Mouse (Mus musculus) erythroblast, embryonic 14.5 days (primary cell): ENCODE data around the gene March9. TPM values are rescaled to one million over a fixed set of nuclear protein-coding genes. Genes with fewer than 3 reads are reported as not detected.

Experiments used
- H3K27me3 ChIP-seq: 2 replicates; pipeline ENCODE4 v1.6.1; 2012; ENCODE audit warnings: inconsistent platforms; ENCODE audit not compliant: control insufficient read depth
- H3K36me3 ChIP-seq: 2 replicates; pipeline ENCODE4 v1.6.1; 2012; ENCODE audit warnings: mild to moderate bottlenecking, inconsistent platforms; ENCODE audit not compliant: control insufficient read depth
- H3K4me1 ChIP-seq: 2 replicates; pipeline ENCODE4 v1.6.1; 2012; ENCODE audit warnings: inconsistent platforms; ENCODE audit not compliant: control insufficient read depth
- H3K4me3 ChIP-seq: replicated peaks from 2 replicates; pipeline ENCODE3; 2012; ENCODE audit warnings: moderate library complexity, mild to moderate bottlenecking, inconsistent platforms
- H3K9me3 ChIP-seq: 2 replicates; pipeline ENCODE4 v1.6.1; 2012; ENCODE audit warnings: low read length, inconsistent platforms, mixed read lengths; ENCODE audit not compliant: control insufficient read depth
- GATA1 ChIP-seq: IDR thresholded peaks from 2 replicates; pipeline ENCODE4 v1.6.1; 2012; ENCODE audit warnings: low read length, inconsistent platforms, mixed read lengths
- TAL1 ChIP-seq: IDR thresholded peaks from 3 replicates; pipeline ENCODE4 v1.6.1; 2012; ENCODE audit warnings: low read length, inconsistent platforms, mixed read lengths
- polyA plus RNA-seq: library from polyadenylated mRNA; stranded (reverse); fragments of >175 nt; gene quantifications from 2 replicates; pipeline ENCODE4 v1.2.3, GENCODE M21; 2012

March9 gene
- polyA plus RNA-seq, 1 experiment = not detected

- no peak for TF ChIP-seq TAL1
- no peak for TF ChIP-seq GATA1
- Histone ChIP-seq H3K9me3 (peaks cover 3% of the 10 kb centered on the region; the same call in 1 of the 2 replicates), H3K4me1 (peaks cover 20% of the 10 kb centered on the region), H3K27me3 (peaks cover 26% of the 10 kb centered on the region), H3K36me3 (peaks cover 48% of the 10 kb centered on the region), H3K4me3 (no peak overlapping the region)
Measured at GRCm38 (mm10) chr10:127094382-127094802, 34.4 kb upstream of the March9 start.

GRCm38 (mm10) chr10:127092742-127093141, 32.8 kb upstream of the March9 start:
- peaks cover 15% of the 10 kb centered on the region for H3K4me1 ChIP-seq
- peaks cover 3% of the 10 kb centered on the region; the same call in 1 of the 2 replicates for H3K9me3 ChIP-seq
- no peak overlapping the region for H3K4me3 ChIP-seq
- TF ChIP-seq GATA1 (no peak), TAL1 (no peak)
- H3K27me3 ChIP-seq = peaks cover 26% of the 10 kb centered on the region
- H3K36me3 ChIP-seq = peaks cover 32% of the 10 kb centered on the region

DNA sequence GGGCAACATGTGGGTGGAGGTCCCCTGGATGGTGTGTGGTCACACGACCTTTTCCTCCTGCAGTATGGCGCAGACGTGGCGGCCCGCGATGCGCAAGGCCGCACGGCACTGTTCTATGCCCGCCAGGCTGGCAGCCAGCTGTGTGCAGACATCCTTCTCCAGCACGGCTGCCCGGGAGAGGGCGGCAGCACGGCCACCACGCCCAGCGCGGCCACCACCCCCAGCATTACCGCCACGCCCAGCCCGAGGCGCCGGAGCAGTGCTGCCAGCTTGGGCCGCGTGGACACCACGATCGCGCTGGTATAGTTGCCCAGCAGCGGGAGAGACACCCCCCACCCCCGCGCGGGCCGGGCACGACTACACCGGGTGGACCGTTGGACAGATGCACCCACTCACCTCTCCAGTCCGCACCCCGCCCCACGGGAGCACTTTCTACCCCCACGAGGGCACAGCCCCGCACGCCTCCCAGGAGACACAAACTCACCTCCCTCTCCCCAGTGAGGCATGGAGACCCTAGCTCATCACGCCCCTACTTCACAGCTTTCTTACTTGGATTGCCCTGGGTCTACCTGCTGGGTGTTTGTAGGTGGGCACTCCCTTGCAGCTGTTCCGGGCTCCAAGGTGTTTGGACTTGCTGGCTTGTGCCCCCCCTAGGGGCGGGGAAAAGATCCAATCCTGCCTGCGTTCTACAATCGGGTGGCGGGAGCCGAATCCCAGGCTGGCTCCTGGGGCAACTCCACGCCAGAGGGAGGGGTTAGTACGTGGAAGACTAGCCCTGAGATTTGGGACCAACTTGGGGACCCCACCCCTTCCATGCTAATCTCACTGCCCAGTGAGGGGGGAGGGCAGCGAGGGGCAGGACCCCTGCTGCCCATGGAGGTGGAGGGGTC, 31.8 kb upstream of the March9 start:
- H3K4me1 ChIP-seq = peaks cover 15% of the 10 kb centered on the region
- TF ChIP-seq TAL1 (no peak), GATA1 (no peak)

GRCm38 (mm10) chr10:127090560-127091411, 30.8 kb upstream of the March9 start:
- Histone ChIP-seq H3K9me3 (peaks cover 6% of the 10 kb centered on the region), H3K4me3 (no peak overlapping the region), H3K36me3 (peaks cover 13% of the 10 kb centered on the region), H3K4me1 (peaks cover 15% of the 10 kb centered on the region), H3K27me3 (peaks cover 26% of the 10 kb centered on the region)
- TF ChIP-seq TAL1 (no peak), GATA1 (no peak)

More for the DNA sequence above, 31.8 kb upstream of the March9 start:
- H3K36me3 ChIP-seq = peaks cover 23% of the 10 kb centered on the region
- no peak overlapping the region for H3K4me3 ChIP-seq
- peaks cover 3% of the 10 kb centered on the region; the same call in 1 of the 2 replicates for H3K9me3 ChIP-seq
- peaks cover 26% of the 10 kb centered on the region for H3K27me3 ChIP-seq

DNA sequence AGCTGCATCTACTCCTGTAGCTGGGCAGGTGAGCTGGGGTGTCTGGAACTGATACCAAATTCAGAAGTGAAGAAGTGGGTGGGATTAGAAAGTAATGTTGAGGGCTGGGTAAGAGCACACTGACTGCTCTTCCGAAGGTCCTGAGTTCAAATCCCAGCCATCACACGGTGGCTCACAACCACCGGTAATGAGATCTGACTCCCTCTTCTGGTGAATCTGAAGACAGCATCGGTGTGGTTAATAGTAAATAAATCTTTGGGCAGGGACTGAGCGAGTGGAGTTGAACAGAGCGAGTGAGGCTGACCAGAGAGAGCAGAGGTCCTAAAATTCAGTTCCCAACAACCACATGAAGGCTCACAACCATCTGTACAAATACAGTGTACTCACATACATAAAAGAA, 25.6 kb upstream of the March9 start:
- H3K9me3 ChIP-seq = peaks cover 6% of the 10 kb centered on the region
- H3K36me3 ChIP-seq = no peaks in the 10 kb centered on the region
- TF ChIP-seq TAL1 (no peak), GATA1 (no peak)
- H3K27me3 ChIP-seq = peaks cover 42% of the 10 kb centered on the region
- no peak overlapping the region for H3K4me3 ChIP-seq
- no peaks in the 10 kb centered on the region; the same call in 1 of the 2 replicates for H3K4me1 ChIP-seq

DNA sequence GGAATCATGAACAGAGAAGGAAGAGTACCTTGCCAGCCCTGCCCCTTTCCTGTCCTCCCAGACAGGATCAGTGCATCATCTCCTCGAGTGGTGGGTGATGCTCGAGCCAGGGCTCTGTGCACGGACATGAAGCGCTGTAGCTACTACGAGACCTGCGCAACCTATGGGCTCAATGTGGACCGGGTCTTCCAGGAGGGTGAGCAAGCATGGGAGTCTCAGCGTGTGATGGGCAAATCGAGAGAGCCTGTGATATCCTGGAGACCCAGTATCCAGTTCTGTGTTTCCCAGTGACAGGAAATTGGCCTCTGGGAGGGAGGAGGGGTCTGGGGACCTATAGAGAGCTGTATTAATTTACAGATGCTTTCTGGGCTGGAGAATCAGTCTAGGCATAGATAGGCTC, 25.1 kb upstream of the March9 start:
- H3K4me1 ChIP-seq = no peaks in the 10 kb centered on the region; the same call in 1 of the 2 replicates
- peaks cover 42% of the 10 kb centered on the region for H3K27me3 ChIP-seq
- H3K9me3 ChIP-seq = peaks cover 11% of the 10 kb centered on the region
- no peak overlapping the region for H3K4me3 ChIP-seq
- H3K36me3 ChIP-seq = no peaks in the 10 kb centered on the region
- TF ChIP-seq GATA1 (no peak), TAL1 (no peak)

GRCm38 (mm10) chr10:127083915-127084306, 23.9 kb upstream of the March9 start:
- Histone ChIP-seq H3K36me3 (no peaks in the 10 kb centered on the region), H3K4me3 (no peak overlapping the region), H3K9me3 (peaks cover 12% of the 10 kb centered on the region), H3K4me1 (peaks cover 3% of the 10 kb centered on the region), H3K27me3 (peaks cover 50% of the 10 kb centered on the region)
- no peak for TF ChIP-seq TAL1
- TF ChIP-seq GATA1 = no peak

- TF ChIP-seq TAL1 (no peak), GATA1 (no peak)
- H3K36me3 ChIP-seq = no peaks in the 10 kb centered on the region
- peaks cover 5% of the 10 kb centered on the region for H3K4me1 ChIP-seq
- H3K27me3 ChIP-seq = peaks cover 55% of the 10 kb centered on the region
- peaks cover 12% of the 10 kb centered on the region for H3K9me3 ChIP-seq
- no peak overlapping the region for H3K4me3 ChIP-seq
Measured at GRCm38 (mm10) chr10:127083292-127083914, 23.4 kb upstream of the March9 start.
